Mouse (Mus musculus): Measurements from ENCODE around the gene Zdhhc20.
A peak's percentile ranks its signal among the peaks of the same experiment; 100 is the strongest.
"Not testable (repeated sequence)": the region's sequence is repeated elsewhere in the genome, so short reads cannot be mapped to it uniquely, and the experiment has no call there.

The Zdhhc20 gene

GRCm38 (mm10) chr14:57889541-57890010, 500 bp downstream of the Zdhhc20 start:
- DNase-seq = no peak

GRCm38 (mm10) chr14:57887171-57887570, 2.9 kb downstream of the Zdhhc20 start:
- DNase-seq = no peak

- no peak for DNase-seq
These were observed 4.0 kb downstream of the Zdhhc20 start for GRCm38 (mm10) chr14:57886032-57886431.

GRCm38 (mm10) chr14:57883341-57883740, 6.7 kb downstream of the Zdhhc20 start:
- DNase-seq = no peak

GRCm38 (mm10) chr14:57882720-57883119, 7.4 kb downstream of the Zdhhc20 start:
- DNase-seq = no peak

- DNase-seq = no peak
These were observed 8.3 kb downstream of the Zdhhc20 start for GRCm38 (mm10) chr14:57881793-57882192.

GRCm38 (mm10) chr14:57881074-57881473, 9.0 kb downstream of the Zdhhc20 start:
- DNase-seq = no peak

GRCm38 (mm10) chr14:57877921-57878320, 12.2 kb downstream of the Zdhhc20 start:
- no peak for DNase-seq

GRCm38 (mm10) chr14:57866676-57867276, 23.3 kb downstream of the Zdhhc20 start:
- DNase-seq = no peak

- DNase-seq = no peak
These were observed 24.8 kb downstream of the Zdhhc20 start for GRCm38 (mm10) chr14:57865256-57865655.

GRCm38 (mm10) chr14:57863129-57863528, 26.9 kb downstream of the Zdhhc20 start:
- no peak for DNase-seq

- no peak for DNase-seq
These were observed 28.1 kb downstream of the Zdhhc20 start for GRCm38 (mm10) chr14:57861987-57862412.

- no peak for DNase-seq
These were observed 30.6 kb downstream of the Zdhhc20 start for GRCm38 (mm10) chr14:57859520-57859919.

- DNase-seq = no peak
These were observed 31.5 kb downstream of the Zdhhc20 start for GRCm38 (mm10) chr14:57858601-57859000.

GRCm38 (mm10) chr14:57856037-57856436, 34.0 kb downstream of the Zdhhc20 start:
- DNase-seq = not testable (repeated sequence)

GRCm38 (mm10) chr14:57852961-57853360, 37.1 kb downstream of the Zdhhc20 start:
- DNase-seq = no peak

- DNase-seq = no peak
These were observed 39.7 kb downstream of the Zdhhc20 start for GRCm38 (mm10) chr14:57850330-57850729.

- DNase-seq = no peak
These were observed 41.4 kb downstream of the Zdhhc20 start for GRCm38 (mm10) chr14:57848646-57849045.

- not testable (repeated sequence) for DNase-seq
These were observed 42.0 kb downstream of the Zdhhc20 start for GRCm38 (mm10) chr14:57848061-57848460.

- DNase-seq = no peak
These were observed 45.5 kb downstream of the Zdhhc20 start for GRCm38 (mm10) chr14:57844535-57844934.

- no peak for DNase-seq
These were observed 54.9 kb downstream of the Zdhhc20 start for GRCm38 (mm10) chr14:57835157-57835556.

- no peak for DNase-seq
These were observed 56.5 kb downstream of the Zdhhc20 start for GRCm38 (mm10) chr14:57833526-57833925.

- DNase-seq = no peak
These were observed 62.8 kb downstream of the Zdhhc20 start for GRCm38 (mm10) chr14:57827284-57827683.

- DNase-seq = peak; percentile 84
These were observed 64.0 kb downstream of the Zdhhc20 start, which contains the start of the genes Ska3 and Mrpl57 for GRCm38 (mm10) chr14:57825788-57826751. Gene Ska3 (minus strand): TSS chr14:57826185. Gene Mrpl57 (plus strand): TSS chr14:57826234.
